Comparison of ENCODE assay signal across 14 mouse cellular contexts in genomic region chr16:86261612-86262011, GRCm38 (mm10).
A peak's percentile ranks its signal among the peaks of the same experiment; 100 is the strongest.
DNase-seq lines count a peak whose midpoint lies in the region; ATAC-seq lines count a peak whose summit lies in the region.
"Had no signal": no experiment of that assay in that cellular context is flagged by ENCODE, and none has a peak within 500 bp of the region (broad histone marks: within the 10 kb centered on the region; RNA-seq: fewer than 3 reads in every experiment).

No protein-coding gene starts in this region.

- H3K9ac ChIP-seq in midbrain, embryonic 14.5 days (replicated peaks; ENCODE audit: low read length): no peak overlapping the region
- H3K9ac ChIP-seq in midbrain, embryonic 13.5 days (replicated peaks): no peak overlapping the region
- H3K9ac ChIP-seq: liver, embryonic 13.5 days had no signal

- WGBS in heart, embryonic 10.5 days: 50% methylated on average over 8 of the region's 8 CpGs
- 52% methylated on average over 8 of the region's 8 CpGs for WGBS in midbrain, embryonic 14.5 days
- 50% methylated on average over 8 of the region's 8 CpGs for WGBS in midbrain, embryonic 13.5 days

- no peaks in the 10 kb centered on the region for H3K4me1 ChIP-seq in heart, embryonic 10.5 days
- no peaks in the 10 kb centered on the region; the same call in 1 of the 2 replicates for H3K4me1 ChIP-seq in midbrain, embryonic 14.5 days (ENCODE audit: control insufficient read depth, insufficient read depth, low read length)
- H3K4me1 ChIP-seq in midbrain, embryonic 13.5 days (replicated peaks): 0 out of 2 replicates have a peak, but pooled peaks cover 3% of the 10 kb centered on the region
- H3K4me1 ChIP-seq: liver, embryonic 13.5 days had no signal

- DNase-seq in heart, adult 8-10 months (ENCODE audit: low spot score): peak; percentile 54
- DNase-seq in heart, embryonic 10.5 days (ENCODE audit: low spot score): no peak
- DNase-seq in midbrain, embryonic 14.5 days: peak; percentile 44
- peak; percentile 68 for DNase-seq in retina, postnatal 1 day
- no peak for DNase-seq in right cerebral cortex, postnatal 36 days (ENCODE audit: low spot score in 2 of 2)
- DNase-seq: cerebellum, postnatal 14 days; gastrocnemius, postnatal 14 days; liver, embryonic 13.5 days; right cerebral cortex, adult 18-20 months; thymus, postnatal 4 days had no signal

- H3K4me3 ChIP-seq in heart, embryonic 10.5 days: no peak overlapping the region
- H3K4me3 ChIP-seq in midbrain, embryonic 14.5 days (replicated peaks; ENCODE audit: low read depth, low read length): no peak overlapping the region
- no peak overlapping the region for H3K4me3 ChIP-seq in midbrain, embryonic 13.5 days (replicated peaks)
- H3K4me3 ChIP-seq: erythroblast, embryonic 14.5 days; liver, embryonic 13.5 days had no signal

- H3K4me2 ChIP-seq in midbrain, embryonic 14.5 days (ENCODE audit: low read length): no peak overlapping the region
- H3K4me2 ChIP-seq in midbrain, embryonic 13.5 days (replicated peaks): no peak overlapping the region
- H3K4me2 ChIP-seq: liver, embryonic 13.5 days had no signal

- no peak overlapping the region for H3K27ac ChIP-seq in heart, embryonic 10.5 days
- no peak overlapping the region for H3K27ac ChIP-seq in midbrain, embryonic 14.5 days (replicated peaks; ENCODE audit: low read depth, low read length)
- no peak overlapping the region for H3K27ac ChIP-seq in midbrain, embryonic 13.5 days
- H3K27ac ChIP-seq: liver, embryonic 13.5 days had no signal

- no peaks in the 10 kb centered on the region for H3K36me3 ChIP-seq in heart, embryonic 10.5 days
- H3K36me3 ChIP-seq in midbrain, embryonic 14.5 days (ENCODE audit: control insufficient read depth, insufficient read depth, low read length): no peaks in the 10 kb centered on the region
- no peaks in the 10 kb centered on the region for H3K36me3 ChIP-seq in midbrain, embryonic 13.5 days
- H3K36me3 ChIP-seq: liver, embryonic 13.5 days had no signal

- ATAC-seq in midbrain, embryonic 14.5 days (ENCODE audit: low FRiP score, low TSS enrichment): no peak
- ATAC-seq in midbrain, embryonic 13.5 days: no peak
- peak; percentile 37 to 60; a peak in 2 of 4 replicates for ATAC-seq in hematopoietic stem cell, adult 5-6 weeks (replicated peaks in 1 of 2; ENCODE audit: insufficient read depth in 1 of 2, low FRiP score in 2 of 2, low TSS enrichment in 1 of 2, low read depth in 1 of 2, poor library complexity in 2 of 2, severe bottlenecking in 2 of 2)
- no peak for ATAC-seq in erythroid progenitor cell, adult 5-6 weeks (replicated peaks; ENCODE audit: low FRiP score, poor library complexity, severe bottlenecking)

- H3K9me3 ChIP-seq in heart, embryonic 10.5 days: no peaks in the 10 kb centered on the region
- no peaks in the 10 kb centered on the region for H3K9me3 ChIP-seq in midbrain, embryonic 14.5 days (ENCODE audit: control insufficient read depth, low read length)
- H3K9me3 ChIP-seq in midbrain, embryonic 13.5 days: no peaks in the 10 kb centered on the region
- H3K9me3 ChIP-seq: liver, embryonic 13.5 days had no signal

- H3K27me3 ChIP-seq in heart, embryonic 10.5 days (ENCODE audit: insufficient read depth, poor library complexity, severe bottlenecking): no peaks in the 10 kb centered on the region
- H3K27me3 ChIP-seq in midbrain, embryonic 14.5 days (ENCODE audit: control insufficient read depth, insufficient read depth, low read length): no peaks in the 10 kb centered on the region
- no peaks in the 10 kb centered on the region for H3K27me3 ChIP-seq in midbrain, embryonic 13.5 days
- H3K27me3 ChIP-seq: liver, embryonic 13.5 days had no signal

Comparison
In these comparisons a context has a peak if more than half of its experiments do, and no peak if none do; other contexts are left out.
1. DNase-seq: peak in heart, adult 8-10 months (single experiment), midbrain, embryonic 14.5 days (single experiment) and retina, postnatal 1 day (single experiment); none in heart, embryonic 10.5 days (single experiment) and right cerebral cortex, postnatal 36 days (0 of 2).
2. ATAC-seq: peak in hematopoietic stem cell, adult 5-6 weeks (2 of 2); none in midbrain, embryonic 14.5 days (single experiment), midbrain, embryonic 13.5 days (single experiment) and erythroid progenitor cell, adult 5-6 weeks (single experiment).